Mouse (Mus musculus) embryonic facial prominence, embryonic 12.5 days (tissue): ENCODE measurements around the gene Pxn. TPM values are rescaled to one million over a fixed set of nuclear protein-coding genes. Genes with fewer than 3 reads are reported as not detected.

Source experiments
- ATAC-seq: fragments of 200-750 bp; cut with Nextera tagmentation; 2 replicates; pipeline ENCODE4 v1.8.0; 2017; ENCODE audit not compliant: insufficient number of reproducible peaks, insufficient read depth, low FRiP score, low TSS enrichment
- H3K27ac ChIP-seq: fragments of 300-500 bp; sonication (generic); 2 replicates; pipeline ENCODE4 v1.5.1; 2016; ENCODE audit warnings: mild to moderate bottlenecking
- H3K27me3 ChIP-seq: fragments of 300-500 bp; sonication (generic); 2 replicates; pipeline ENCODE4 v1.6.1; 2016; ENCODE audit warnings: mild to moderate bottlenecking, moderate library complexity
- H3K36me3 ChIP-seq: fragments of 300-500 bp; sonication (generic); 2 replicates; pipeline ENCODE4 v1.6.1; 2016; ENCODE audit warnings: mild to moderate bottlenecking
- H3K4me1 ChIP-seq: fragments of 300-500 bp; sonication (generic); 2 replicates; pipeline ENCODE4 v1.6.1; 2016
- H3K4me2 ChIP-seq: fragments of 300-500 bp; sonication (generic); replicated peaks from 2 replicates; pipeline ENCODE4 v1.6.1; 2016; ENCODE audit warnings: mild to moderate bottlenecking, moderate library complexity
- H3K4me3 ChIP-seq: fragments of 300-500 bp; sonication (generic); 2 replicates; pipeline ENCODE4 v1.5.1; 2016; ENCODE audit warnings: mild to moderate bottlenecking
- H3K9ac ChIP-seq: fragments of 300-500 bp; sonication (generic); 2 replicates; pipeline ENCODE4 v1.6.1; 2016; ENCODE audit warnings: mild to moderate bottlenecking, moderate library complexity
- H3K9me3 ChIP-seq: fragments of 300-500 bp; sonication (generic); 2 replicates; pipeline ENCODE4 v1.6.1; 2016; ENCODE audit warnings: mild to moderate bottlenecking, moderate library complexity
- WGBS: fragments of 180-500 bp; shearing (Covaris S2); methylation state at CpG from one replicate; pipeline ENCODE4 v1.1.7; 2016; 5-methylcytosine and 5-hydroxymethylcytosine counted together
- polyA plus RNA-seq: library from polyadenylated mRNA; unstranded; fragments of >200 nt; fragmentation: Nextera tagmentation; extraction: Ambion mirVana; gene quantifications from 2 replicates; pipeline ENCODE4 v1.2.1, GENCODE M21; 2016

Gene Pxn
- polyA plus RNA-seq, 1 experiment from 2014 or later = 47.1 TPM

DNA sequence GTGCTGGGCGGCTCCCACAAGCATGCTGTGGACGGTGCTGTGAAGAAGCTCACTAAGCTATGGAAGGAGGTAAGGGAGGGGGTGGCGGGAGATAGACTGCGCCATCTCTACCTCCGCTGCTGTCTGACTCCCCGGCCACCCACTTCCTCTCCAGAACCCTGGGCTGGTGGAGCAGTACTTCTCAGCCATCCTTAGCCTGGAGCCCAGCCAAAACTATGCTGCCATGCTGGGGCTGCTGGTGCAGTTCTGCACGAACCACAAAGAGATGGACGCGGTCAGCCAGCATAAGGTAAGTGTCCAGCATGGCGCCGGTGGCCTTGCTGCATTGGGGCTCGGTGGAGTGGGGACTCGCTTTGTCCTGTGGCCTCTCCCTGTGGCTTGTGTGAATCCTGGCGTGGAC lies 72.4 kb downstream of the Pxn start:
- H3K4me2 ChIP-seq = no peak overlapping the region
- no peak overlapping the region for H3K27ac ChIP-seq
- H3K4me1 ChIP-seq = no peaks in the 10 kb centered on the region
- peaks cover 16% of the 10 kb centered on the region for H3K9me3 ChIP-seq
- no peak overlapping the region for H3K9ac ChIP-seq
- peaks cover 97% of the 10 kb centered on the region for H3K36me3 ChIP-seq
- no peaks in the 10 kb centered on the region for H3K27me3 ChIP-seq
- no peak for ATAC-seq
- no peak overlapping the region for H3K4me3 ChIP-seq
- WGBS = 92% methylated on average over 14 of the region's 14 CpGs

DNA sequence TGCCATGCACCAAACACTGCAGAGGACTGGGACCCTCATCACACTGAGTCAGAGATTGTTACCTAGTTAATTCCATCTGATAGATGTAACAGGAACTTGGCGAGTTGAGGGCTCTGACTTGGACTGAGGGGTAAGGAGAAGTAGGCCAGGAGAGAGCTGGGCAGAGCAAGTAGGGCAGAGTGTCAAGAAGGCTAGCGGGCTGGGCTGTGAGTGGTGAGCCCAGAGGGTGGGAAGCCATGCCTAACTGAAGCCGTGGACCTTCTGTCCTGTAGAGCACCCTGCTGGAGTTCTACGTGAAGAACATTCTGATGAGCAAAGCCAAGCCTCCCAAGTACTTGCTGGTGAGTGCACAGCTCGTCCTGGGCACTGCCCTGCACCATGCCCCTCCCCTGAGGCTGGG lies 72.9 kb downstream of the Pxn start:
- no peak overlapping the region for H3K4me3 ChIP-seq
- WGBS = 94% methylated on average over 5 of the region's 5 CpGs
- no peak overlapping the region for H3K27ac ChIP-seq
- H3K4me2 ChIP-seq = no peak overlapping the region
- no peaks in the 10 kb centered on the region for H3K27me3 ChIP-seq
- peaks cover 16% of the 10 kb centered on the region for H3K9me3 ChIP-seq
- H3K9ac ChIP-seq = no peak overlapping the region
- H3K36me3 ChIP-seq = peaks cover 97% of the 10 kb centered on the region
- H3K4me1 ChIP-seq = no peaks in the 10 kb centered on the region
- no peak for ATAC-seq

DNA sequence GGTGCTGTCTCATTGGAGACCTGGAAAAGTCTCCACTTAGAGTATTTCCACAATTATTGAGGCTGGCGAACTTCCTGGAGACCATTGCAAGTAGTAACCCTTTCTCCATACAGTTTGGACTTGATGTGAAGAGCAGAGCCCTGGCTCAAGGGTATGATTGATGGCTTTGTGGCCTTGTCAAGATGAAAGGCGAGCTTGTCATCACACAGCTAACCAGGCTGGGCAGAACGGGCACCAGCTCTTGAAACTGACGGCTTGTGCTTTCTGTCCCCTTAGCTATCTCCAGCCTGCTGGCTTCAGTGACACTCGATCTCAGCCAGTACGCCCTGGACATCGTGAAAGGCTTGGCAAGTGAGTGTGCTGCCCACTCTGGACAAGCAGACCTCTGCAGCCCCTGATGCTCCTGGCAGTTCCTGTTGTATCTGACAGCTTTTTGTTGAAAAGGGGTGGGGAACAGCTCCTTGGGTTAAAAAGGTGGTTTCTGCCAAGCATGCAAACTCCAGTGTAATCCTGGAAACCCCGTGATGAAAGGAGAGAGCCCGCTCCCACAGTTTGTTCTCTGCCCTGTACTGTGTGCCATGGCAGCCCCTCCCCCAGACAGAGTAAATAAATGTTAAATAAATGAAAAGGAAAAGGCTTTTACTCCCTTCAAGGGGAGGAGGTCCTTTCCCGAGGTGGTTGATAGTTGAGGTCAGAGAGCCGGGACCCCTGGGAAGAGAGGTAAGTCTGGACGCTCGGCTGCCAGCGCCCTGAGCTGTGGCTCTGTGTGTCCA lies 73.9 kb downstream of the Pxn start:
- Histone ChIP-seq H3K27me3 (no peaks in the 10 kb centered on the region), H3K9ac (no peak overlapping the region), H3K4me2 (no peak overlapping the region), H3K4me3 (no peak overlapping the region), H3K9me3 (peaks cover 16% of the 10 kb centered on the region), H3K27ac (no peak overlapping the region), H3K36me3 (peaks cover 97% of the 10 kb centered on the region), H3K4me1 (no peaks in the 10 kb centered on the region)
- WGBS = 91% methylated on average over 14 of the region's 14 CpGs
- ATAC-seq = no peak

DNA sequence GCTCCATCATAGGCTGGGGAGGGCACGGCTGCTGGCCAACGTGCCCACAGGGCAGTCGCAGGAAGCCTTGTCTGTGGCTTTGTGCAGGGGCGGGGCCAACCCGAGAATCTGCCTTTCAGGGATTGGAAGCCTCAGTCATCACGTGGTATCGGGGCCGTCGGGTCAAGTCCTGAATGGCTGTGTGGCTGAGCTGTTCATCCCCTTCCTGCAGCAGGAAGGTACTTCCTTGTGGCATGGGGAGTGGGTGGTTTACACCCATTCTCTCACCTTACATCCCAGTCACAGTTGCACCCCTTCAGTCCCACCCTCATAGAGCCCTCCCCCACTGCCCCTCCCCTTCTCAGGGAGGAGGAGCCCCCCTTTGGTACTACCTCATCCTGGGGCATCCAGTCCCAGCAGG lies 75.2 kb downstream of the Pxn start:
- H3K27me3 ChIP-seq = no peaks in the 10 kb centered on the region
- ATAC-seq = no peak

DNA sequence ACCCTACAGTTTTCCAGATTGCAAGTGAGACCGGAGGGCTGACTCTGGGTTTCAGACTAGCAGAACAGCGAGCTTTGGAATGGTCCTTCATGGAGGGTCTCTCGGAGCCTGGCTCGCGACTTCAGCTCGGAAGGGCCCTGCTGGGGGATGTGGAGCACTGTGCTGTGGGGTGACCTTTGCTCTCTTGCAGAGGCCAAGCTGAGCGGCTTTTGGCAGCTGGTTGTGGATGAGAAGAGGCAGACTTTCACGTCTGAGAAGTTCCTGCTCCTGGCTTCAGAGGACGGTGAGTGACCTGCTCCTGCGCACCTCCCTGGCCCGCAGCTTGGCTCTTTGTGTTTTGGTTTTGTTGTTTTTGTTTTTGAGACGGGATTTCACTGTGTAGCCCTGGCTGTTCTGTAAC lies 79.1 kb downstream of the Pxn start:
- H3K27me3 ChIP-seq = no peaks in the 10 kb centered on the region
- H3K4me2 ChIP-seq = no peak overlapping the region
- no peak overlapping the region for H3K4me3 ChIP-seq
- WGBS = 86% methylated on average over 12 of the region's 12 CpGs
- H3K4me1 ChIP-seq = no peaks in the 10 kb centered on the region
- peaks cover 16% of the 10 kb centered on the region for H3K9me3 ChIP-seq
- no peak overlapping the region for H3K9ac ChIP-seq
- ATAC-seq = no peak
- H3K36me3 ChIP-seq = peaks cover 97% of the 10 kb centered on the region
- no peak overlapping the region for H3K27ac ChIP-seq

More for the DNA sequence above, 75.2 kb downstream of the Pxn start:
- Histone ChIP-seq H3K27ac (no peak overlapping the region), H3K9ac (no peak overlapping the region), H3K4me3 (no peak overlapping the region), H3K4me2 (no peak overlapping the region), H3K4me1 (no peaks in the 10 kb centered on the region), H3K36me3 (peaks cover 99% of the 10 kb centered on the region), H3K9me3 (peaks cover 16% of the 10 kb centered on the region)
- 91% methylated on average over 9 of the region's 9 CpGs for WGBS

DNA sequence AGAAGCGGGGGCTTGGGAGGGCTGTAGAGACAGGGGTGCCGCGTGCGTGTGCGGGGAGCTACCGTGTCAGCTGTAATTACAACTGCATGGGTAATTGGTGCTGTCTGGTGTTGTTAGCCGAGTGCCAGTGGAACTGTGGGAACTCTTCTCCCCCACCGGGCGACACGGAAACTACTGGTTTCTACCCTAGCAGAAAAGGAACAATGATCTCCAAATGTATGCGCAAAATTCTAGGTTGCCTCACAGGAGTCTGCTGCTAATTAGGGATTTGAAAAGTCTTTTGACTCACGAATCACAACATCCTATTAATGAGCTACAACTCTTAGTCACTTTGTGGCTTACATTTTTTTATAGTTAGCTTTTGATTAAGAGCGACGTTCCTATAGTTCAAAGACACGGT lies 79.7 kb downstream of the Pxn start:
- H3K27me3 ChIP-seq = no peaks in the 10 kb centered on the region
- no peaks in the 10 kb centered on the region for H3K4me1 ChIP-seq
- 82% methylated on average over 15 of the region's 15 CpGs for WGBS
- ATAC-seq = no peak
- no peak overlapping the region for H3K4me2 ChIP-seq
- no peak overlapping the region for H3K4me3 ChIP-seq
- no peak overlapping the region for H3K9ac ChIP-seq
- no peak overlapping the region for H3K27ac ChIP-seq
- peaks cover 97% of the 10 kb centered on the region for H3K36me3 ChIP-seq
- peaks cover 16% of the 10 kb centered on the region for H3K9me3 ChIP-seq

DNA sequence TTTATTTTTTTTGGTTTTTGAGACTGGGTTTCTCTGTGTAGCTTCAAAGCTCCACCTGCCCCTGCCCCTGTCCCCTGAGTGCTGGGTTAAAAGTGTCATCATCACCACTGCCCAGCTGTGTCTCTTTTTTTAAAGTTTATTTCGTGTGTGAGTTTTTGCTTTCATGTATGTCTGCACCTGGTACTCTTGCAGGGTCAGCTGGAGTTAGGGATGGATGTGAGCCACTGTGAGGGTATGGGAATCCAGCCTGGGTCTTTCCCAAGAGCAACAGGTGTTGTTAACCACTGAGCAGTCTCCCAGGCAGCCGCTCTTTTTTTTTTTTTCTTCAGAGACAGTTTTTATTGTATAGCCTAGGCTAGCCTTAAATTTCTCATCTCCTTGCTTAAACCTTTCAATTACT lies 80.3 kb downstream of the Pxn start:
- Histone ChIP-seq H3K4me3 (no peak overlapping the region), H3K36me3 (peaks cover 97% of the 10 kb centered on the region), H3K9ac (no peak overlapping the region), H3K27me3 (no peaks in the 10 kb centered on the region), H3K27ac (no peak overlapping the region), H3K9me3 (peaks cover 14% of the 10 kb centered on the region), H3K4me2 (no peak overlapping the region), H3K4me1 (no peaks in the 10 kb centered on the region)
- no peak for ATAC-seq
- WGBS = 91% methylated on average over 2 of the region's 2 CpGs

DNA sequence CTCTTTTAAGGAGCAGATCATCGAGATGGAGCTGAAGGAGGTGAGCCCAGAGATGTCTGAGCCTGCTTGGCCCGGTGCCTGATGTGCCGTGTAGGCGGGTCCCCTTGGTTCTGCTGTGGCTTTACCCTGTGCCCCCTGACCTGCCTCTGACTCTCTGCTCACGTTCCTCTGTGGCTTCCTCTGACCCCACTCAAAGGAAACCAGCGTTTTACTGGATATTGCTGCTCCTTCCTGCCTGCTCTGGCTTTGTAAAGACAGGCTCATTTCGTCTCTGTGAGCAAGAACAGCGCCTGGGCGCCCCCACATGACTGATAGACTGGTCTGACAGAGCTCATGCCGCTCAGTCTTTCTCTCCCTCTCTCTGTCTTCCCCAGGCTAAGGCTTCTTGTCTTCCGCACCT lies 84.6 kb downstream of the Pxn start:
- Histone ChIP-seq H3K9ac (no peak overlapping the region), H3K27ac (no peak overlapping the region), H3K27me3 (no peaks in the 10 kb centered on the region), H3K4me3 (no peak overlapping the region), H3K9me3 (no peaks in the 10 kb centered on the region), H3K4me2 (no peak overlapping the region), H3K36me3 (peaks cover 97% of the 10 kb centered on the region), H3K4me1 (no peaks in the 10 kb centered on the region)
- ATAC-seq = no peak
- WGBS = 88% methylated on average over 11 of the region's 11 CpGs

DNA sequence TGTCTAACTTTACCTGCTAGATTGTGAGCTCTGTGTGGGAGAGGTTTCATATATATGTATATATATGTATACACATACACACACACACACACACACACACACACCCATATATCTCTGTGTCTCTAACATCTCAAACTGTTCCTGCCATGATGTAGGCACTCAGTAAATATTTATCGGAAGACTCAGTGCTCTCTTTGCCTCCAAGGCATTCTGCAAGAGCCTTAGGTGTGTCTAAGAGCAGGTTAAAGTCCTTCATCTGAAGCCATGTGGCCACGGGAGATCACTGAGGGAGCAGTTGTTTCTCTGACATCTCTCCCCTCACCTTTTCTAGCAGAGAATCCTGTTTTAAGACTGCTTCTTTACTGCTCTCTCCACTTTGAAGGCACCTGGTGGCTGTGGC lies 85.0 kb downstream of the Pxn start:
- H3K4me1 ChIP-seq = no peaks in the 10 kb centered on the region
- no peak for ATAC-seq

DNA sequence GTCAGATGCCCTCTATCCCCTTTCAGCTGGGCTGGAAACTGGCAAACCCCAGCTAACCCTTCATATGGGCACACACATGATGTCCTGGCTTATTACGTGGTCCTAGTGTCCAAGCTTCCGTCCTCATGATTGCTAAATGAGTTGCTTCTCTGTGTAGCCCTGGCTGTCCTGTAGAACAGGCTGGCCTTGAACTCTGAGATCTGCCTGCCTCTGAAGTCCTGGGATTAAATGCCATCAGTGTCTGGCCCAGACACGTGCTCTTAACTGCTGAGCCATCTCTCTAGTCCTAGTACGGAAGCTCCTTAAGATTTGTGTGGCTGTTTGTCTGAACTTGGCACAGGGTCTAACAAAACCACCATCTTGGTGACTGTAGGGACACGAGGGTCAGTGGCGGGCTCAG lies 97.1 kb downstream of the Pxn start:
- H3K36me3 ChIP-seq = peaks cover 81% of the 10 kb centered on the region
- no peaks in the 10 kb centered on the region for H3K9me3 ChIP-seq
- no peaks in the 10 kb centered on the region for H3K4me1 ChIP-seq
- H3K27ac ChIP-seq = no peak overlapping the region
- no peak overlapping the region for H3K4me3 ChIP-seq
- 94% methylated on average over 6 of the region's 6 CpGs for WGBS
- no peaks in the 10 kb centered on the region for H3K27me3 ChIP-seq
- ATAC-seq = no peak
- no peak overlapping the region for H3K9ac ChIP-seq
- H3K4me2 ChIP-seq = no peak overlapping the region

More for the DNA sequence above, 85.0 kb downstream of the Pxn start:
- Histone ChIP-seq H3K27me3 (no peaks in the 10 kb centered on the region), H3K27ac (no peak overlapping the region), H3K9ac (no peak overlapping the region), H3K4me3 (no peak overlapping the region), H3K36me3 (peaks cover 97% of the 10 kb centered on the region), H3K4me2 (no peak overlapping the region), H3K9me3 (no peaks in the 10 kb centered on the region)
- WGBS = 96% methylated on average over 2 of the region's 2 CpGs
